Mouse (Mus musculus): ENCODE measurements around the gene Traf3. TPM values are rescaled to one million over a fixed set of nuclear protein-coding genes. Genes with fewer than 3 reads are reported as not detected.

Traf3 gene
- polyA plus RNA-seq (2012; fragmentation: generic; extraction: Trizol): 10 to 100 TPM in 1 of 2 experiments, 1 to 10 TPM in 1; 2.0 to 10.1 TPM

GRCm38 (mm10) chr12:111165831-111166591 lies at the start of gene Traf3:
TSS of gene Traf3 (plus strand) at chr12:111166370.

GRCm38 (mm10) chr12:111184476-111184875 lies 18.3 kb downstream of the Traf3 start, which contains the start of gene 4930595D18Rik:
TSS of gene 4930595D18Rik (minus strand) at chr12:111184491.

GRCm38 (mm10) chr12:111270629-111271277 lies 104.6 kb downstream of the Traf3 start, which contains the start of gene Amn:
TSS of gene Amn (plus strand) at chr12:111271095.

Other genes with a start within 250 kb of the Traf3 start
- gene Ankrd9, start 187.3 kb upstream of the Traf3 start, polyA plus RNA-seq (2012; fragmentation: generic; extraction: Trizol): 10 to 100 TPM; 11.3 to 12.7 TPM
- gene Rcor1, start 127.0 kb upstream of the Traf3 start, polyA plus RNA-seq (2012; fragmentation: generic; extraction: Trizol): 1 to 10 TPM in 1 of 2 experiments, under 1 TPM in 1; 0.51 to 8.3 TPM
- not detected for gene 4930595D18Rik, start 18.1 kb downstream of the Traf3 start, polyA plus RNA-seq (2012; fragmentation: generic; extraction: Trizol)
- under 1 TPM; 0.12 to 0.20 TPM for gene Amn, start 104.7 kb downstream of the Traf3 start, polyA plus RNA-seq (2012; fragmentation: generic; extraction: Trizol)
- 10 to 100 TPM; 22.2 to 73.2 TPM for gene Cdc42bpb, start 211.3 kb downstream of the Traf3 start, polyA plus RNA-seq (2012; fragmentation: generic; extraction: Trizol)
- gene Lbhd2, start 240.4 kb downstream of the Traf3 start, polyA plus RNA-seq (2012; fragmentation: generic; extraction: Trizol): 1 to 10 TPM in 1 of 2 experiments, under 1 TPM in 1; 0.07 to 4.0 TPM